Mouse (Mus musculus): ENCODE results near the gene Chaf1a. TPM values are rescaled to one million over a fixed set of nuclear protein-coding genes. Genes with fewer than 3 reads are reported as not detected.

Chaf1a gene
- polyA plus RNA-seq, 1 experiment from 2014 or later: 4.8 TPM

- Histone ChIP-seq H3K4me3 (ENCODE audit: low read depth, low read length) (no peak overlapping the region), H3K4me1 (replicated peaks; ENCODE audit: control insufficient read depth, insufficient read depth, low read length) (peaks cover 10% of the 10 kb centered on the region), H3K27me3 (replicated peaks; ENCODE audit: control insufficient read depth, insufficient read depth, low read length) (no peaks in the 10 kb centered on the region), H3K36me3 (ENCODE audit: control insufficient read depth, insufficient read depth) (peaks cover 9% of the 10 kb centered on the region; the same call in 1 of the 2 replicates), H3K9ac (ENCODE audit: low read depth, low read length) (no peak overlapping the region), H3K9me3 (ENCODE audit: control insufficient read depth) (no peaks in the 10 kb centered on the region), H3K4me2 (replicated peaks; ENCODE audit: low read depth) (peak overlapping the region; percentile 70), H3K27ac (ENCODE audit: low read depth, low read length) (peak overlapping the region; percentile 87; the same call in 1 of the 2 replicates)
- TF ChIP-seq CTCF (IDR thresholded peaks at IDR 0.05; ENCODE audit: low read depth): no peak
- WGBS: 74% methylated on average over 7 of the region's 7 CpGs
- ATAC-seq: no peak
These were observed 6.1 kb upstream of the Chaf1a start for GRCm38 (mm10) chr17:56034040-56034725.

- TF ChIP-seq CTCF (IDR thresholded peaks at IDR 0.05; ENCODE audit: low read depth): no peak
- WGBS: 84% methylated on average over 6 of the region's 6 CpGs
- Histone ChIP-seq H3K4me3 (ENCODE audit: low read depth, low read length) (no peak overlapping the region), H3K27ac (ENCODE audit: low read depth, low read length) (peak overlapping the region; percentile 87), H3K27me3 (replicated peaks; ENCODE audit: control insufficient read depth, insufficient read depth, low read length) (no peaks in the 10 kb centered on the region), H3K4me1 (replicated peaks; ENCODE audit: control insufficient read depth, insufficient read depth, low read length) (peaks cover 10% of the 10 kb centered on the region), H3K9ac (ENCODE audit: low read depth, low read length) (0 out of 2 replicates have a peak overlapping the region, but pooled peaks have one; percentile 23), H3K4me2 (replicated peaks; ENCODE audit: low read depth) (peak overlapping the region; percentile 70), H3K36me3 (ENCODE audit: control insufficient read depth, insufficient read depth) (peaks cover 9% of the 10 kb centered on the region; the same call in 1 of the 2 replicates), H3K9me3 (ENCODE audit: control insufficient read depth) (no peaks in the 10 kb centered on the region)
- ATAC-seq: no peak
These were observed 5.5 kb upstream of the Chaf1a start for GRCm38 (mm10) chr17:56034726-56035100.

- Histone ChIP-seq H3K9ac (ENCODE audit: low read depth, low read length) (peak overlapping the region; percentile 90; the same call in 1 of the 2 replicates), H3K4me3 (ENCODE audit: low read depth, low read length) (peak overlapping the region; percentile 80), H3K27ac (ENCODE audit: low read depth, low read length) (no peak overlapping the region), H3K27me3 (replicated peaks; ENCODE audit: control insufficient read depth, insufficient read depth, low read length) (no peaks in the 10 kb centered on the region), H3K36me3 (ENCODE audit: control insufficient read depth, insufficient read depth) (peaks cover 8% of the 10 kb centered on the region; the same call in 1 of the 2 replicates), H3K4me1 (replicated peaks; ENCODE audit: control insufficient read depth, insufficient read depth, low read length) (peaks cover 10% of the 10 kb centered on the region), H3K4me2 (replicated peaks; ENCODE audit: low read depth) (peak overlapping the region; percentile 70), H3K9me3 (ENCODE audit: control insufficient read depth) (no peaks in the 10 kb centered on the region)
- no peak for TF ChIP-seq CTCF (IDR thresholded peaks at IDR 0.05; ENCODE audit: low read depth)
- ATAC-seq: no peak
- 58% methylated on average over 4 of the region's 4 CpGs for WGBS
These were observed 5.0 kb upstream of the Chaf1a start for GRCm38 (mm10) chr17:56035216-56035615.

GRCm38 (mm10) chr17:56036176-56036900 is 3.9 kb upstream of the Chaf1a start, which contains the start of gene Sh3gl1:
Sh3gl1 (minus strand) TSS chr17:56036635.
- H3K27ac ChIP-seq (ENCODE audit: low read depth, low read length): peak within 1 kb of the TSS; percentile 90
- no peaks in the 10 kb centered on the region for H3K9me3 ChIP-seq (ENCODE audit: control insufficient read depth)
- peaks cover 5% of the 10 kb centered on the region; the same call in 1 of the 2 replicates for H3K36me3 ChIP-seq (ENCODE audit: control insufficient read depth, insufficient read depth)
- peak; percentile 86 for ATAC-seq
- TF ChIP-seq CTCF (IDR thresholded peaks at IDR 0.05; ENCODE audit: low read depth): peak; percentile 100
- peaks cover 16% of the 10 kb centered on the region for H3K4me1 ChIP-seq (replicated peaks; ENCODE audit: control insufficient read depth, insufficient read depth, low read length)
- H3K4me2 ChIP-seq (replicated peaks; ENCODE audit: low read depth): peak within 1 kb of the TSS; percentile 70
- peak within 1 kb of the TSS; percentile 80 for H3K4me3 ChIP-seq (ENCODE audit: low read depth, low read length)
- WGBS: under 1% methylated on average over 74 of the region's 74 CpGs
- no peaks in the 10 kb centered on the region for H3K27me3 ChIP-seq (replicated peaks; ENCODE audit: control insufficient read depth, insufficient read depth, low read length)
- H3K9ac ChIP-seq (ENCODE audit: low read depth, low read length): peak within 1 kb of the TSS; percentile 90

- 36% methylated on average over 13 of the region's 13 CpGs for WGBS
- H3K4me2 ChIP-seq (replicated peaks; ENCODE audit: low read depth): peak overlapping the region; percentile 70
- H3K9me3 ChIP-seq (ENCODE audit: control insufficient read depth): no peaks in the 10 kb centered on the region
- no peak for TF ChIP-seq CTCF (IDR thresholded peaks at IDR 0.05; ENCODE audit: low read depth)
- ATAC-seq: no peak
- no peak overlapping the region for H3K9ac ChIP-seq (ENCODE audit: low read depth, low read length)
- H3K4me1 ChIP-seq (replicated peaks; ENCODE audit: control insufficient read depth, insufficient read depth, low read length): peaks cover 16% of the 10 kb centered on the region
- peak overlapping the region; percentile 80 for H3K4me3 ChIP-seq (ENCODE audit: low read depth, low read length)
- no peaks in the 10 kb centered on the region for H3K27me3 ChIP-seq (replicated peaks; ENCODE audit: control insufficient read depth, insufficient read depth, low read length)
- peaks cover 5% of the 10 kb centered on the region; the same call in 1 of the 2 replicates for H3K36me3 ChIP-seq (ENCODE audit: control insufficient read depth, insufficient read depth)
- no peak overlapping the region for H3K27ac ChIP-seq (ENCODE audit: low read depth, low read length)
These were observed 3.3 kb upstream of the Chaf1a start for GRCm38 (mm10) chr17:56036901-56037287.

- peaks cover 3% of the 10 kb centered on the region; the same call in 1 of the 2 replicates for H3K36me3 ChIP-seq (ENCODE audit: control insufficient read depth, insufficient read depth)
- H3K9ac ChIP-seq (ENCODE audit: low read depth, low read length): 0 out of 2 replicates have a peak overlapping the region, but pooled peaks have one; percentile 2
- H3K9me3 ChIP-seq (ENCODE audit: control insufficient read depth): no peaks in the 10 kb centered on the region
- H3K4me1 ChIP-seq (replicated peaks; ENCODE audit: control insufficient read depth, insufficient read depth, low read length): peaks cover 11% of the 10 kb centered on the region; the same call in 1 of the 2 replicates
- ATAC-seq: no peak
- no peak for TF ChIP-seq CTCF (IDR thresholded peaks at IDR 0.05; ENCODE audit: low read depth)
- 87% methylated on average over 8 of the region's 8 CpGs for whole genome bisulfite sequencing
- H3K4me3 ChIP-seq (ENCODE audit: low read depth, low read length): no peak overlapping the region
- no peaks in the 10 kb centered on the region for H3K27me3 ChIP-seq (replicated peaks; ENCODE audit: control insufficient read depth, insufficient read depth, low read length)
- no peak overlapping the region for H3K4me2 ChIP-seq (replicated peaks; ENCODE audit: low read depth)
- H3K27ac ChIP-seq (ENCODE audit: low read depth, low read length): no peak overlapping the region
These were observed 1.5 kb upstream of the Chaf1a start for GRCm38 (mm10) chr17:56038583-56039261.
